Mouse (Mus musculus) limb, embryonic 12.5 days (tissue): Measurements from ENCODE around the gene Nfkbia. TPM values are rescaled to one million over a fixed set of nuclear protein-coding genes. Genes with fewer than 3 reads are reported as not detected.
A peak's percentile ranks its signal among the peaks of the same experiment; 100 is the strongest.

Experiments used
- ATAC-seq: fragments of 200-750 bp; cut with Nextera tagmentation; 2 replicates; pipeline ENCODE4 v1.8.0; 2017; ENCODE audit warnings: low read depth, moderate TSS enrichment; ENCODE audit not compliant: insufficient number of reproducible peaks, insufficient read depth, low FRiP score, low TSS enrichment
- H3K27ac ChIP-seq: fragments of 300-500 bp; sonication (generic); 2 replicates; pipeline ENCODE4 v1.5.1; 2016; ENCODE audit warnings: mild to moderate bottlenecking, moderate library complexity
- H3K27me3 ChIP-seq: fragments of 300-500 bp; sonication (generic); 2 replicates; pipeline ENCODE4 v1.6.1; 2016; ENCODE audit warnings: mild to moderate bottlenecking, moderate library complexity
- H3K36me3 ChIP-seq: fragments of 300-500 bp; sonication (generic); 2 replicates; pipeline ENCODE4 v1.6.1; 2016; ENCODE audit warnings: mild to moderate bottlenecking, moderate library complexity
- H3K4me1 ChIP-seq: fragments of 300-500 bp; sonication (generic); replicated peaks from 2 replicates; pipeline ENCODE4 v1.6.1; 2016
- H3K4me2 ChIP-seq: fragments of 300-500 bp; sonication (generic); 2 replicates; pipeline ENCODE4 v1.6.1; 2016; ENCODE audit warnings: mild to moderate bottlenecking, moderate library complexity
- H3K4me3 ChIP-seq: fragments of 300-500 bp; sonication (generic); replicated peaks from 2 replicates; pipeline ENCODE4 v1.5.1; 2016; ENCODE audit warnings: mild to moderate bottlenecking
- H3K9ac ChIP-seq: fragments of 300-500 bp; sonication (generic); replicated peaks from 2 replicates; pipeline ENCODE4 v1.6.1; 2016; ENCODE audit warnings: mild to moderate bottlenecking, moderate library complexity
- H3K9me3 ChIP-seq: fragments of 300-500 bp; sonication (generic); 2 replicates; pipeline ENCODE4 v1.6.1; 2016; ENCODE audit warnings: mild to moderate bottlenecking, moderate library complexity
- WGBS: fragments of 180-500 bp; shearing (Covaris S2); methylation state at CpG from one replicate; pipeline ENCODE4 v1.1.7; 2016; 5-methylcytosine and 5-hydroxymethylcytosine counted together
- polyA plus RNA-seq: library from polyadenylated mRNA; unstranded; fragments of >200 nt; fragmentation: Nextera tagmentation; extraction: Ambion mirVana; gene quantifications from 2 replicates; pipeline ENCODE4 v1.2.1, GENCODE M21; 2016

Nfkbia gene
- polyA plus RNA-seq, 1 experiment from 2014 or later, result 85.7 TPM

DNA sequence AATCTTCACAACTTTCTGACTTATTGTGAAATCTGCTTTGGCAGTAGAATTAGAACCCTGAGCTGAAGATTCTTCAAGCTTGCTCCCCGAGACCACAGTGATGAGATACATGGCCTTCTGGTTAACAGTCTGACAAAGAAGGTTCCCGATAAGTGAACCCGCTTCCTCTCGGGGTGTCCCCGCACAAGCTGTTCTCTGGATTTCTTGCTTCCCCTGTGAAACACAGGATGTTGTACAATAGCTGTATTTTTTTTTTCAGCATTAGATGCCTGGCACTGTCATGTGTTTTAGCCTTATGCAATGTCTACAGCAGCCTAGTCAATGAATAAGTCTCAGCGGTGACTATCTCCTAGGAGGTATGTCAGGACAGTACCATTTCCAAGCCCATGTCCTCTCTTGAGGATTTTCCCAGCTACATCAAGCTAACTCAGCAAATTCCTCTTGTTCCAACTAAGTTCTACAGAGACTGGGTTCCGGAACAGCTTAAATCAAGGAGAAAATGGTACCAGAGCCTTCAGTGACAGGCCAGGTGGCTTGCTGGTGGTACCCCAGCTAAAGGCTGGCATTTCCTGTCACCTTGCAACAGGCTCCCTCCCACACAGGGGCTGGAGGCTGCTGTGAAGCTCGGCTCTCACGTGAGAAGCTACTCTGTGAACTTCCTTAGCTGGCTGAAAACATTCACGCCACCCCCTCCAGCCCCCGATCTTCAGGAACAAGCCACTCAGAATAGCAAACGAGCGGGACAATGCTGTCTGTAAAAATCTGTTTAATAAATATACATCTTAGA is 3.6 kb downstream of the Nfkbia start:
- H3K4me3 ChIP-seq, result no peak overlapping the region
- no peak for ATAC-seq
- H3K27me3 ChIP-seq, result no peaks in the 10 kb centered on the region; the same call in 1 of the 2 replicates
- peaks cover 61% of the 10 kb centered on the region for H3K36me3 ChIP-seq
- H3K9me3 ChIP-seq, result no peaks in the 10 kb centered on the region
- WGBS, result 87% methylated on average over 13 of the region's 13 CpGs
- no peak overlapping the region for H3K9ac ChIP-seq
- H3K4me1 ChIP-seq, result peaks cover 44% of the 10 kb centered on the region
- 0 out of 2 replicates have a peak overlapping the region, but pooled peaks have one; percentile 29 for H3K27ac ChIP-seq
- no peak overlapping the region for H3K4me2 ChIP-seq

- Histone ChIP-seq H3K4me3 (no peak overlapping the region), H3K27ac (no peak overlapping the region), H3K9ac (no peak overlapping the region), H3K9me3 (no peaks in the 10 kb centered on the region), H3K27me3 (no peaks in the 10 kb centered on the region; the same call in 1 of the 2 replicates), H3K36me3 (peaks cover 61% of the 10 kb centered on the region), H3K4me1 (peaks cover 38% of the 10 kb centered on the region), H3K4me2 (no peak overlapping the region)
- 95% methylated on average over 7 of the region's 7 CpGs for WGBS
- ATAC-seq, result no peak
Measured at GRCm38 (mm10) chr12:55487843-55488660, 4.4 kb downstream of the Nfkbia start.

- Histone ChIP-seq H3K27ac (no peak overlapping the region), H3K36me3 (peaks cover 61% of the 10 kb centered on the region), H3K9me3 (no peaks in the 10 kb centered on the region), H3K4me2 (no peak overlapping the region), H3K9ac (no peak overlapping the region), H3K27me3 (no peaks in the 10 kb centered on the region; the same call in 1 of the 2 replicates), H3K4me3 (no peak overlapping the region), H3K4me1 (peaks cover 34% of the 10 kb centered on the region)
- no peak for ATAC-seq
- WGBS, result 76% methylated on average over 18 of the region's 18 CpGs
Measured at GRCm38 (mm10) chr12:55486923-55487674, 5.3 kb downstream of the Nfkbia start.

GRCm38 (mm10) chr12:55484800-55485199 is 7.6 kb downstream of the Nfkbia start:
- peaks cover 47% of the 10 kb centered on the region for H3K36me3 ChIP-seq
- ATAC-seq, result no peak
- no peak overlapping the region for H3K9ac ChIP-seq
- 90% methylated on average over 6 of the region's 6 CpGs for WGBS
- no peak overlapping the region for H3K4me2 ChIP-seq
- H3K27me3 ChIP-seq, result no peaks in the 10 kb centered on the region; the same call in 1 of the 2 replicates
- H3K9me3 ChIP-seq, result no peaks in the 10 kb centered on the region
- H3K27ac ChIP-seq, result no peak overlapping the region
- no peak overlapping the region for H3K4me3 ChIP-seq
- H3K4me1 ChIP-seq, result peaks cover 18% of the 10 kb centered on the region

- WGBS, result 60% methylated on average over 10 of the region's 10 CpGs
- H3K4me3 ChIP-seq, result no peak overlapping the region
- no peak for ATAC-seq
- peaks cover 14% of the 10 kb centered on the region for H3K4me1 ChIP-seq
- no peaks in the 10 kb centered on the region for H3K9me3 ChIP-seq
- H3K27ac ChIP-seq, result no peak overlapping the region
- no peak overlapping the region for H3K9ac ChIP-seq
- H3K27me3 ChIP-seq, result no peaks in the 10 kb centered on the region; the same call in 1 of the 2 replicates
- no peak overlapping the region for H3K4me2 ChIP-seq
- H3K36me3 ChIP-seq, result peaks cover 42% of the 10 kb centered on the region
Measured at GRCm38 (mm10) chr12:55484079-55484774, 8.2 kb downstream of the Nfkbia start.

DNA sequence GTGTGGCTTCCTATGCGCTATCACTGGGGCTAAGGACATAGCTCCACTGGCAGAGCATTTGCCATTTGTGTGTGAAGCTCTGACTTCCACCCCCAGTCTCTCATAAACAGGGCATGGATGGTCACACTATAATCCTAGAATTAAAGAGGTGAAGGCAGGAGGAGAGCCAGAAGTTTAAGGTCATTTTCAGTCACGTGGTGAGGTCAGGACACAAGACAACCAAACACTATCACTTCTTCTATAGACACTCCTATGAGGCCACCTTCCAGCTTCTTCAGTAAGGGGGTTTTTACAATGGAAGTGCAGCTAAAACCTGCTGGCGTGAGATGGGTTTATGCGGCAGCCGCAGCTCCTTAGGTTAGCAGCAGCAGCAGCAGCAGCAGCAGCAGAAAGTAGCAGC is 8.9 kb downstream of the Nfkbia start:
- no peak overlapping the region for H3K27ac ChIP-seq
- peaks cover 36% of the 10 kb centered on the region for H3K36me3 ChIP-seq
- H3K4me2 ChIP-seq, result no peak overlapping the region
- no peak overlapping the region for H3K9ac ChIP-seq
- no peak for ATAC-seq
- H3K4me1 ChIP-seq, result peaks cover 11% of the 10 kb centered on the region
- H3K4me3 ChIP-seq, result no peak overlapping the region
- H3K9me3 ChIP-seq, result no peaks in the 10 kb centered on the region
- WGBS, result 62% methylated on average over 5 of the region's 5 CpGs
- no peaks in the 10 kb centered on the region; the same call in 1 of the 2 replicates for H3K27me3 ChIP-seq

DNA sequence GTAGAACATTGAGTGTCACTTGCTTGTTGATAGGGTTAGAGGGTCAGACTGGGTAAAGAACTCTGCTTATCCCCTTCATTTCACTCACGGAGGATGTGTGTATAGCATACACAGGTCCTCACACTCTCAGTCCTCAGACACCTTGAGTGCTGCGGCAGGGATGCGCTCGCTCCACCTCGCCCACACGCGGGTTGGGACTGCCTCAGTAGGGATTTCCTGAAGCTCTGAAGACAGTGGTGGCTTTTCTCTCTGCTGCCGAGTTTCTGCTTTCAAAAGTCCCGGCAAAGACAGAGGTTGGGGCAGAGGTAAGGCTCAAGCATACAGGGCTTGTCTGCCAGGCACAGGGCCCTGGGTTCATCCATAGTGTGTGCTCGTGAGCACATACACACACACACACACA is 9.7 kb downstream of the Nfkbia start:
- Histone ChIP-seq H3K4me1 (peaks cover 11% of the 10 kb centered on the region), H3K27ac (no peak overlapping the region), H3K4me2 (no peak overlapping the region), H3K4me3 (no peak overlapping the region), H3K36me3 (peaks cover 27% of the 10 kb centered on the region), H3K27me3 (no peaks in the 10 kb centered on the region; the same call in 1 of the 2 replicates), H3K9ac (no peak overlapping the region), H3K9me3 (no peaks in the 10 kb centered on the region)
- 81% methylated on average over 10 of the region's 10 CpGs for WGBS
- ATAC-seq, result no peak

- WGBS, result 83% methylated on average over 4 of the region's 4 CpGs
- no peak for ATAC-seq
- H3K27ac ChIP-seq, result no peak overlapping the region
Measured at GRCm38 (mm10) chr12:55481739-55482138, 10.7 kb downstream of the Nfkbia start.

GRCm38 (mm10) chr12:55480471-55481153 is 11.8 kb downstream of the Nfkbia start:
- Histone ChIP-seq H3K4me3 (no peak overlapping the region), H3K9me3 (no peaks in the 10 kb centered on the region), H3K36me3 (peaks cover 7% of the 10 kb centered on the region; the same call in 1 of the 2 replicates), H3K27ac (no peak overlapping the region), H3K4me1 (peaks cover 11% of the 10 kb centered on the region), H3K4me2 (no peak overlapping the region), H3K9ac (no peak overlapping the region), H3K27me3 (no peaks in the 10 kb centered on the region; the same call in 1 of the 2 replicates)
- WGBS, result 87% methylated on average over 2 of the region's 2 CpGs
- no peak for ATAC-seq

More at GRCm38 (mm10) chr12:55481739-55482138, 10.7 kb downstream of the Nfkbia start:
- H3K36me3 ChIP-seq, result peaks cover 19% of the 10 kb centered on the region; the same call in 1 of the 2 replicates
- H3K9ac ChIP-seq, result no peak overlapping the region
- H3K9me3 ChIP-seq, result no peaks in the 10 kb centered on the region
- H3K4me3 ChIP-seq, result no peak overlapping the region
- no peaks in the 10 kb centered on the region; the same call in 1 of the 2 replicates for H3K27me3 ChIP-seq
- no peak overlapping the region for H3K4me2 ChIP-seq
- peaks cover 11% of the 10 kb centered on the region for H3K4me1 ChIP-seq

DNA sequence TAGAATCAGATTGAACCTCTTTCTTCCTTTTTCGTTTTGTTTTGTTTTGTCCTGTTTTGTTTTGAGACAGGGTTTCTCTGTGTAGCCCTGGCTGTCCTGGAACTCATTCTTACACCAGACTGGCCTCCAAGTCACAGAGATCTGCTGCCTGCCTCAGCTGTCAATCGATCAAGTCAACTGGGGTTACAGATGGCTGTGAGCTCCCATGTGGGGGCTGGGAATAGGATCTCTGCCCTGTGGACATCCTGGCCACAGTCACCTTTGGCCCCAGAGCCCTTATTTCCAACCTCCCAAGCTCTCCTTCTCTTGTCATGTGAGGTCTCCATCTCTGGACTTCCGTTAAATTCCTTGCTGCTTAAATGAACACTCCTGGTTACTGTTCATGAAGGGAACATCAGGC is 13.5 kb downstream of the Nfkbia start:
- no peak for ATAC-seq
- Histone ChIP-seq H3K4me2 (no peak overlapping the region), H3K27ac (no peak overlapping the region), H3K27me3 (no peaks in the 10 kb centered on the region), H3K9me3 (no peaks in the 10 kb centered on the region), H3K4me1 (peaks cover 2% of the 10 kb centered on the region), H3K36me3 (no peaks in the 10 kb centered on the region), H3K9ac (no peak overlapping the region), H3K4me3 (no peak overlapping the region)
- WGBS, result 73% methylated on average over 3 of the region's 3 CpGs
